Mouse (Mus musculus): ENCODE results near the gene Gm8011. TPM values are rescaled to one million over a fixed set of nuclear protein-coding genes. Genes with fewer than 3 reads are reported as not detected.

Gm8011 gene
- polyA plus RNA-seq (2014; fragmentation: Illumina TruSeq; extraction: RNeasy Lipid Tissue Mini Kit (QIAGEN cat#74804); ENCODE audit: low read depth, low replicate concordance): not detected

DNA sequence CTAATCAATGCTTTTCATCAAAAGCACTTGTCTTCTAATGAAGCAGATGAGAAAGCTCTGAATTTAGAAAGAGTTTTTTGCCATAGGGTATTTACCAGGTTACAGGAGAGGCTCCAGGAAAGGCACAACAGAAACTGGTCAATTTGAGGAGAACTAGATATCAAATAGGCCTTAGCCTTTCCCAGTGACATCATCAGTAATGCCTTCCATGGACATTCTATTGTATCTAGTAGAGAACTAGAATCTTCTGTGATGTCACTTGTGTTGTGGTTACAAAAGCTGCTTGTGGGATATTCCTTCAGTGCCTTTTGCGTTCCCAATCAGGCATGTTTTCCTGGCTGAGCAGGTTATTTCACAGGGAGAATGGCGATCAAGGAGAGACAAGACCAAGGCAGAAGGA, at the start of gene Gm8011:
Gene Gm8011 (plus strand): TSS at position 301 of the 400 bp plus-strand sequence.

DNA sequence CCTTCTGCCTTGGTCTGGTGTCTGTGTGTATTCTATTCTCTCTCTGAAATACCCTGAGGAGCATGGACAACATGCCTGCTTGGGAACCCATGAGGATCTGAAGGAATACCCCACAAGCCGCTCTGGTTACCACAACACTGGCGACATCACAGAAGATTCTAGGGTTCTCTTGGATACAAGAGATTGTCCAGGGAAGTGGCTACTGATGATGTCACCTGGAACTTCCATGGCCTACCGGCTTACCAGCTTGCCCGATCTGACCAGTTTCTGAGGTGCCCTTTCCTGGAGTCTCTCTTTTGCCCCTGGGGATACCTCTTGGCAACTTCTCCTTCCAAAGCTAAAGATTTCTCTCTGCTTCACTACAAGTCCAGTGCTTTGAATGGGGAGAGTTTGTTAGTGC, 24.1 kb upstream of the Gm8011 start, which contains the start of gene Gm8005:
Gene Gm8005 (minus strand): TSS at position 101 of the 400 bp plus-strand sequence.

DNA sequence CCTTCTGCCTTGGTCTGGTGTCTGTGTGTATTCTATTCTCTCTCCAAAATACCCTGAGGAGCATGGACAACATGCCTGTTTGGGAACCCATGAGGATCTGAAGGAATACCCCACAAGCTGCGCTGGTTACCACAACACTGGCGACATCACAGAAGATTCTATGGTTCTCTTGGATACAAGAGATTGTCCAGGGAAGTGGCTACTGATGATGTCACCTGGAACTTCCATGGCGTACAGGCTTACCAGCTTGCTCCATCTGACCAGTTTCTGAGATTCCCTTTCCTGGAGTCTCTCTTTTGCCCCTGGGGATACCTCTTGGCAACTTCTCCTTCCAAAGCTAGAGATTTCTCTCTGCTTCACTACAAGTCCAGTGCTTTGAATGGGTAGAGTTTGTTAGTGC, 38.6 kb downstream of the Gm8011 start, which contains the start of gene Gm8020:
Gene Gm8020 (minus strand): TSS at position 101 of the 400 bp plus-strand sequence.

Other genes with a start within 250 kb of the Gm8011 start
- not detected for gene Gm17026, start 203.8 kb upstream of the Gm8011 start, polyA plus RNA-seq (2014; fragmentation: Illumina TruSeq; extraction: RNeasy Lipid Tissue Mini Kit (QIAGEN cat#74804); ENCODE audit: low read depth, low replicate concordance)
- gene Gm9611, start 166.5 kb upstream of the Gm8011 start, polyA plus RNA-seq (2014; fragmentation: Illumina TruSeq; extraction: RNeasy Lipid Tissue Mini Kit (QIAGEN cat#74804); ENCODE audit: low read depth, low replicate concordance): not detected
- not detected for gene Gm7995, start 153.7 kb upstream of the Gm8011 start, polyA plus RNA-seq (2014; fragmentation: Illumina TruSeq; extraction: RNeasy Lipid Tissue Mini Kit (QIAGEN cat#74804); ENCODE audit: low read depth, low replicate concordance)
- not detected for gene Gm8005, start 24.2 kb upstream of the Gm8011 start, polyA plus RNA-seq (2014; fragmentation: Illumina TruSeq; extraction: RNeasy Lipid Tissue Mini Kit (QIAGEN cat#74804); ENCODE audit: low read depth, low replicate concordance)
- gene Gm8020, start 38.5 kb downstream of the Gm8011 start, polyA plus RNA-seq (2014; fragmentation: Illumina TruSeq; extraction: RNeasy Lipid Tissue Mini Kit (QIAGEN cat#74804); ENCODE audit: low read depth, low replicate concordance): not detected
- not detected for gene Gm8024, start 60.4 kb downstream of the Gm8011 start, polyA plus RNA-seq (2014; fragmentation: Illumina TruSeq; extraction: RNeasy Lipid Tissue Mini Kit (QIAGEN cat#74804); ENCODE audit: low read depth, low replicate concordance)
- not detected for gene Gm17124, start 136.0 kb downstream of the Gm8011 start, polyA plus RNA-seq (2014; fragmentation: Illumina TruSeq; extraction: RNeasy Lipid Tissue Mini Kit (QIAGEN cat#74804); ENCODE audit: low read depth, low replicate concordance)
- gene Gm3633, start 178.0 kb downstream of the Gm8011 start, polyA plus RNA-seq (2014; fragmentation: Illumina TruSeq; extraction: RNeasy Lipid Tissue Mini Kit (QIAGEN cat#74804); ENCODE audit: low read depth, low replicate concordance): not detected
- not detected for gene Gm10378, start 192.1 kb downstream of the Gm8011 start, polyA plus RNA-seq (2014; fragmentation: Illumina TruSeq; extraction: RNeasy Lipid Tissue Mini Kit (QIAGEN cat#74804); ENCODE audit: low read depth, low replicate concordance)

Data from adipose tissue, adult 10 weeks (tissue).